Mouse (Mus musculus): Measurements from ENCODE around the gene Hoxb4.

Gene Hoxb4

GRCm38 (mm10) chr11:96284774-96285734, 33.0 kb upstream of the Hoxb4 start:
- no peak for DNase-seq (ENCODE audit: low read depth)

GRCm38 (mm10) chr11:96285771-96286738, 32.0 kb upstream of the Hoxb4 start, which contains the start of gene Hoxb7:
Hoxb7 (plus strand) TSS chr11:96286623.
- DNase-seq (ENCODE audit: low read depth) = no peak

DNA sequence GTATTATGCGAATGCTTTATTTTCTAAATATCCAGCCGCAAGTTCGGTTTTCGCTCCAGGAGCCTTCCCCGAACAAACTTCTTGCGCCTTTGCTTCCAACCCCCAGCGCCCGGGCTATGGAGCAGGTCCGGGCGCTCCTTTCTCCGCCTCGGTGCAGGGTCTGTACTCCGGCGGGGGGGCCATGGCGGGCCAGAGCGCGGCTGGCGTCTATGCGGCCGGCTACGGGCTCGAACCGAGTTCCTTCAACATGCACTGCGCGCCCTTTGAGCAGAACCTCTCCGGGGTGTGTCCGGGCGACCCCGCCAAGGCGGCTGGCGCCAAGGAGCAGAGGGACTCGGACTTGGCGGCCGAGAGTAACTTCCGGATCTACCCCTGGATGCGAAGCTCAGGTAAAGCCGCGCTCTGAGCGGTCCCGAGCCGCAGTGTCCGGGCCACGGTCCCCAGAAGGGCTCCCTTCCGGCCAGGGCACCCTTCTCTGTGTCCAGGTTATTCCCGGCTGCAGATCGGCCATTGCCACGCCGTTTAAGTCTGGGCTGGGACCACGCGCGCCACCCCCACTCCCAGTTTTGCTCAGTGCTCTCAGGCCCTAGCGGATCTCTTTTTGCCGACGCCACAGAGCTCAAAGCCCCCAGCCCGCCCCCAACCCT, 31.2 kb upstream of the Hoxb4 start:
- no peak for DNase-seq (ENCODE audit: low read depth)

DNA sequence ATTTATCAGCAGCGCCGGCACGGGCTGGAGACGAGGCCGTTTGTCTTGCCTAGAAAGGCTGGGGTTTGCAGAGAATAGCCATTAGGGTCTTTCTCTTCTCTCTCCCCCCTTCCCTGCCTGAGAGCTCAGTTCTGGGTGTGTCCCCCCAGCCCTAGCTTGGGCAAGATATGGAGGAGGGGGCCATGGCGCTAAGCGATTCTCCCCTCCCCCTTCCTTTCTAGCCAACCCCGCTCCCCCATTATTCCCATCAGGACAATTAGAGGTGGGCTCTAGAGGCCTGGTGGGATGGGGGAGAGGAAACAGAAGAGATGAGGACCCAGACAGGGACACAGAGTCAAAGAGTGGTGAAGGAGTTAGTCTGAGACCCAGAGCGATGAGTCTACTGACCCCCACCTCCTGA, 30.7 kb upstream of the Hoxb4 start:
- DNase-seq (ENCODE audit: low read depth) = no peak

DNA sequence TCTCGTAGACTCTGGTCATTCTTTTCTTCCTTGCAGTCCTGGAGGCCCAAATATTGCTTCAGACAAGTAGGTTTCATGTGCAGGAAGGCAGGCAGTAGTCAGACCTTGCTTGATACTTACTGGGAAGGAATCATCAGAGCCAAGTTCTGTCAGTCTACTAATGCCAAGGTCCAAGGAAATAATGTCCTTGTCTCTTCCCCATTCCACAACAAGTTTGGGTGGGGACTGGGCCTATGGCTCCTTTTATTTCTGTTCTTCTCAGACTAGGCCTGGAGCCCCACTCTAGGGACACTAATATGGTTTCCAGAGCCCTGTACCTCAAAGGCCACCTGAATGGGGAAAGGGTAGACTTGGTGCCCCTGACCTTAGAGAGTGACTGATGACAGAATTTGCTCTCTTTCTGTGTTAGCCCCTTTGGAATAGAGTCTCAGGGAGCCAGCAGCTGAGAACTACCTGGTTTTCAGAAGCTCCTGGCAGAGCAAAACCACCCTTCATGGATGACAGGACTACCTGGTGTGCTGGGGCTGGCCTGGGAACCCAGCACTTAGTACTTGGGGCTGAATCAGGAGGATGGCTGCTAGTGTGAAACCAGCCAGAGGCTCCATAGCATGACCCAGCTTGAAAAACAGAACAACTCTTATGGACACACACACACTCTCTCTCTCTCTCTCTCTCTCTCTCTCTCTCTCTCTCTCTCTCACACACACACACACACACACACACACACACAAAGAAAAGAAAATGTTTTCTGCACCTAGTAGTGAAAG, 29.4 kb upstream of the Hoxb4 start:
- no peak for DNase-seq (ENCODE audit: low read depth)

GRCm38 (mm10) chr11:96289293-96289692, 28.8 kb upstream of the Hoxb4 start:
- no peak for DNase-seq (ENCODE audit: low read depth)

DNA sequence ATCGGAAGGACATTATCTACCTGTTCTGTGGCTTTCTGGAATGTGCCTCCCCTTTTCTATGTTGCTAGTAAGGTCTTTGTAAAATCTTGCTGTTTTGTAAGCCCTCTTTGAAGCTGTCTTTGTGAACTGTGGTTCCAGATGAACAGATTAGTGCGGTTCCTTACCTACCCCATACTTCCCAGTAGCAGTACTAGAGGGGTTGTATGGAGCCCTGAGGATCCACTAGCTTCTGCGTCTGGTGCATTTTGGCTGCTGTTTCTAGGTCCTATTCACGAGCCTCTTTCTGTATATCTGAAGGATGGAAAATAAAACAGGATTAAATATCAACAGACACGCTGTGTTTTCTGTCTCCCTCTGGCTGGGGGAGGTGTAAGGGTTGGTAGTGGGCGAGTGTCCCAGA, 28.2 kb upstream of the Hoxb4 start:
- no peak for DNase-seq (ENCODE audit: low read depth)

GRCm38 (mm10) chr11:96290705-96291355, 27.2 kb upstream of the Hoxb4 start:
- DNase-seq (ENCODE audit: low read depth) = no peak

- DNase-seq (ENCODE audit: low read depth) = no peak
Observed at GRCm38 (mm10) chr11:96291681-96292564, 26.1 kb upstream of the Hoxb4 start, which contains the start of gene Hoxb6. Hoxb6 (plus strand) TSS chr11:96292476.

GRCm38 (mm10) chr11:96292565-96293301, 25.3 kb upstream of the Hoxb4 start:
- no peak for DNase-seq (ENCODE audit: low read depth)

DNA sequence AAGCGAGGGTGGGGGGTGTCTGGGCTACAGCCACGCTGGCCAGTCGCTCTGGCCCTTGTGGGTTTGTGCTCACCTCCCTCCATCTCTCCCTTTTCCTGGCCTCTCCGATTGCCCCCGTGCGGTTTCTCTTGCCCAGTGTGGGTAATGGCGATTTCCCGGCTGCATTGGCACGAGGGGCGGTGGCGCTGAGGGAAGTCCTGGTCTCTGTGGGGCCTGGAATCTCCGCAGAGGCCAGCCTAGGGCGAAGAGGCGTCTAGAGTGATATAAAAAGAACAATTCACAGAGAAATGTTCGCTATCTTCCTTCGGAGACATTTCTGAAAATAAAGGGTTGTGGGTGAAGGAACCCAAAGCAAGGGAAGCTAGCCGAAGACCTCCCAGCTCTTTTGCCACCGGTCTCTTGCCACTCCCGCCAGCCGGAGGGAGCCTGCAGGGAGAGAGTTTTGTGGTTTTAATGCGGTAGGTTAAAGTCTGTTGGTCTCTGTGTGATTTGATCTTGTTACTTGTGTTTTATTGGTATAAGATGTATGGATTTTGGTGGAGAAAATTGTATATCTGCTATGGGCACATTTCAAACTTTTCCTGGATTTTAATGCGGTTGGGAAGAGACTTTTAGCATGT, 24.7 kb upstream of the Hoxb4 start:
- no peak for DNase-seq (ENCODE audit: low read depth)

GRCm38 (mm10) chr11:96294245-96295091, 23.6 kb upstream of the Hoxb4 start:
- peak; percentile 76 for DNase-seq (ENCODE audit: low read depth)

DNA sequence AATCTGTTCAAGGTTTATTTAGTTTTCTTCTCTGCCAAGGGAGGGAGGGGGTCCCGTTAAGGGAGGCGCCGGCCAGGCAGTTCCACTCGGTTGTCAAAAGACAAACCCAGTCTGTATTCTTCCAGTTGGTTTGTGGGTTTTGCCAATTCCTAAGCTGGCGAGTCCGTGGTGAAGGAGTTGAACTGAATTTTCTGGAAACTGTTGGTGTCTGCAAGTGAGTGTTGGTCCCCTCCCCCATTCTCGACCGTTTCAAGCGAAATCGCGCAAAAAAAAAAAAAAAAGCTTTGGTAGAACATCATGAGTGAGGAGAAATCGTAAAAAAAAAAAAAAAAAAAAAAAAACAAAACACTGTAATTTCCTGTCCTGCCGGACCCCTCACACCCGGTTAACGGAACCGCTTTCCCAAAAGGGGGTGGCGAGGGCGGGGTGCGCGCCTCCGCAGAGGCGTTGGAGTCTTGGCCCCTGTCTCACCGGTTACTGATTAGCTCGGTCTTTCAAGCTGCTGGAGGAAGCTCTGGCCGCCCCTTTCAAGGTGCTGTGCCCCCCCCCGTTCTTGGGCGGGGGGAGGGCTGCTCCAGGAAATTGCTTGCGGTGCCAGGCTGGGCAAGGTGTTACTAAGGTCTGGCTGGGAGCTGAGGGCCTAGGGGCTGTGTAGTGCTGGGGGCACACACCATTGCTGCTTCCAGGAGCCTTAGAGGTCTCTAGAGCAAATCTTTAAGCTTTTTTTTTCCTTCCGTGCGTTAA, 22.8 kb upstream of the Hoxb4 start:
- no peak for DNase-seq (ENCODE audit: low read depth)

DNA sequence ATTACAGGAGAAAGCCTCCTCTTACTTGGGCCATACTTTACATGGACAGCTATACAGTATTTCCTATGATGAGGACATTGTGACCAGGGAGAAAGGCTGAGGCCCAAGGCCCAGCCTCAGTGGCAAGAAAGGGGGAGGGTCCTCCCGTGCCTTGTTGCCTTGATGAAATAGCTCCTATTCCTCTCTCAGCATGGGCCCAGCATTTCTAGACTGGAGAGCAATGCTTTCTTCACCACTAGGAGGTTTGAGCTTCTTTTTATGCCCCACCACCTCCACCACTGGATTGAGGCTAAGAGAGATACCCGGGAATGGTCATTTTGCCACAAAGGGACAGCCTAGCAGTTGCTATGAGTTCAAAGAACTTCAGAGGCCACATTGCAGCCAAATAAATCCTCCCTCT, 21.1 kb upstream of the Hoxb4 start:
- DNase-seq (ENCODE audit: low read depth) = no peak

DNA sequence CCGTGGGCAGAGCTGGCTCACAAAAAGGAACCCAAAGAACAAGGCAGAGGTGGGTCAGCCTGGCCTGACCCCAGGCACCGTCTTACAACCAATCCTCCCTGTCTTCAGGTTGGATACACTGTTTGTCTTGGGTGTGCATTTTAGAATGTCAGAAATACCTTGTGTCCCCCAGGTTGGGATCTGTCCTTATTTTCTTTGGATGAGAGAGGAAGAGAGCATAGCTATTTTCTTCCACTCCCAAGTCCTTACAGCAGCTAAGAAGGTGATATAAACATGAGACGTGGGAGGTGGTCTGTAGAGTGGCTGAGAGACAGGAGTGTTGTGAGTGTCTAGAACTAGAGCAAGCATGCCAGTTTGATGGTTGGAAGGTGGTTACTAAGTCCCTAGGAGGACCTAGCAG, 20.6 kb upstream of the Hoxb4 start:
- no peak for DNase-seq (ENCODE audit: low read depth)

GRCm38 (mm10) chr11:96297968-96298635, 20.0 kb upstream of the Hoxb4 start:
- no peak for DNase-seq (ENCODE audit: low read depth)

All from c-Kit-positive CD71-negative TER-119-negative erythroid progenitor cells, embryonic 14.5 days (primary cell).